Mouse (Mus musculus) CD8-positive naive resting alpha-beta T cell, adult 2 months (primary cell): ENCODE measurements at regions not wholly inside any gene's neighbourhood (a gene's known extent, or its start where the extent isn't known, plus 50 kb on each side); places are given as distances from the start of the nearest gene placed in this dataset.
A peak's percentile ranks its signal among the peaks of the same experiment; 100 is the strongest.
"Not testable (repeated sequence)": the region's sequence is repeated elsewhere in the genome, so short reads cannot be mapped to it uniquely, and the experiment has no call there.

Source experiments
- DNase-seq, 2 experiments: peaks; one replicate each; pipeline ENCODE4 v3.0.0; 2022; ENCODE audit warnings: low read depth in 2 of 2, low spot score in 2 of 2

DNA sequence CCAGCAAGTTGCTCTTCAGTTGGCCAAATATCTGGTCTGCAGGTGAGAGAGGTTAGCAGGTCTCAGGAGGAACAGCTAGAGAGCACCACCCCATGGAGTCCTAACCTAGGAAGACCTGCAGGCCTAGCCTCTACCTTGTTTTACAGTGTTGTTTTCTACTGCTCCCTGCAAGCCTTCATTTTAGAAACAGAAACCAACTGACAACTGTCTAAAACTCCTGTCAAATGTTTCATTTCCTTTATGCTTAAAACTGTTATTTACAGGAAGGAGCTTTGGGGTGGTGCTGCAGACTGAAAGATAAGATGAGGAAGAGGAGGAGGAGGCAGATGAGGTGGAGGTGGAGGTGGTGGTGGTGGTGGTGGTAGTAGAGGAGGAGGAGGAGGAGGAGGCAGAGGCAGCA, 96.6 kb upstream of the Selenop start:
- no peak for DNase-seq

DNA sequence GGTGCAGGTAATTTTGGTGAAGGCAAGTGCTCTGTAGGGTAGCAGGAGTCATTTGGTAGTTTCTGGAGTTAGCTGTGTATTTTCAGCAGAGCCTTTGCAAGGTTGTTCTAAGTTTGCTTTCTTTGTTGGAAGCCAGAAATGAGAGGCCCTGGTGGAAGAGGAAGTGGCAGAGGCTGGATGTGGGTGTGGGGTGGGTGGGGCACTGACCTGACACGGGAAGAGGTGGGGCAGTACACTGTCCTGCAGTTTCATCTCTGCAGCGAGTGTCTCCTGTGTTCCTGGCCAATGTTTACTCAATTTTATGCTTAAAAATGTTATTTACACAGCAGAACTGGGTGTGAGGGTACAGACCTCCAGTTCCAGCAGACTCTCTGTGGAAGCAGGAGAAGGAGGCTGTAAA, 94.3 kb upstream of the Selenop start:
- DNase-seq: no peak

DNA sequence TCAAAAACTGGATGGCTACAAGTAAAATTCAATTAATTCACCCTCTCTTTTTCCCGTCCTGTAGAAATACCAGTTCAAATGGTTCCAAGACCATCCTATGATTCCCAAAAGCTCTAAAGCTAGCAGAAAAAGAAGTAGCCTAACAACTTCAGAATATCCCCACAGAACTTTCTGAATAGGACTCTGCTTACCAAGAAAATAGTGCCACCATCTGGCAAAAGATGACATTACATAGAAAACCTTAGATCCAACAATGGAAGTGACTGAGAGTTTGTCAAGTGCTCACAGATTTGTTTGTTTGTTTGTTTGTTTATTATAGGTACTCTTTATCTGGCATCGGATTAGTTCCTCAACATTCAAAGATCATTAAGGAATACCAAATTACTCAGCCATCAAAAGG, 93.5 kb upstream of the Selenop start:
- DNase-seq: peak in 1 of 2 experiments; percentile 20

DNA sequence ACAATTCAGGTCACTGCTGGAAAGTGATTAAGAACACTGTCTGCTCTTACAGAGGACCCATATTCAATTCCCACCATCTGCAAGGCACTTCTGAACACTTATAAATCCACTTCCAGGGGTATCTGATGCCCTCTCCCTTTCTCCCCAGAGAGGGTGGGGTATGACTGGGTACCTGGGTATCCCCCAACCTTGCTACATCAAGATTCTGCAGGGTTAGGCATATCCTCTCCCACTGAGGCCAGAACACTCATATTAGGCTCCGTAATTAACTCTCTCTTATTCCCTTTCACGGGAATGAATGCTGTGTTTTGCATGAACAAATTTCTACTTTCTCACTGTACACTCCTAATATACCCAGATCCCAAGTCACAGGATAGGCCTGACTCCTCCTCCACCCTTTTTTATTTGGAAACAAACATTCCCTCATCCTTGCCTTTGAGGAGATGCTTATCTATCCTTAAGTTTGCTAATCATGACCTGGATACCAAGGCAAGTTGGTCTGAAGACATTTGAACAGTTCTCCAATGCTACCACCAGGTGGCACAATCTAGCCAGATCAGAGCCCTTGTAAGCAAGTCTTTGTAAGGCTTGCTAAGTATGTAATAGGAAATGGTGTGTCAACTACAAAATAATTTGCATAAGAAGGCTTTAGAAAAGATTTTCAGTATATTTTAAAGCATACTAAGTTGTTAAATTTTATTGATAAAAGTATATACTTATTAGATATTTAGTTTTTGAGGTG, 66.3 kb upstream of the Selenop start:
- DNase-seq: peak; percentile 16 to 40

DNA sequence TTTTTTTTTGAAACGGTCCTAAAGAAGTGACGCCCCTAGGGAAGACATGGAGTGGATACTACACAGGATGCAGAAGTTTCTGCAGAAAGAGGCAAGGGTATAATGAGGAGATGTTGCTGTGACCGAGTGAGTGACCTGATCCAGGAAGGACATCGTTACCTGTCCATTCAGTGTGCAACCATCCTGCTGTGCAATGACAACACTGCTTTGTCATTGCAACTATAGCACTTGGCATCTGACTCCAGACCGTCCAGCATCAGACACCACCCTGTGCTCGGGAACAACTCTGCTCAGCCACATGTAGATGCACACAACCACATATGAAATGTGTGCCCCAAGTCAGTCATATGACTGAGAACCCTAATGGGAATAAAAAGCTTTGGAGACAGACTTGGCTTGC, 62.8 kb upstream of the Selenop start:
- DNase-seq: no peak

DNA sequence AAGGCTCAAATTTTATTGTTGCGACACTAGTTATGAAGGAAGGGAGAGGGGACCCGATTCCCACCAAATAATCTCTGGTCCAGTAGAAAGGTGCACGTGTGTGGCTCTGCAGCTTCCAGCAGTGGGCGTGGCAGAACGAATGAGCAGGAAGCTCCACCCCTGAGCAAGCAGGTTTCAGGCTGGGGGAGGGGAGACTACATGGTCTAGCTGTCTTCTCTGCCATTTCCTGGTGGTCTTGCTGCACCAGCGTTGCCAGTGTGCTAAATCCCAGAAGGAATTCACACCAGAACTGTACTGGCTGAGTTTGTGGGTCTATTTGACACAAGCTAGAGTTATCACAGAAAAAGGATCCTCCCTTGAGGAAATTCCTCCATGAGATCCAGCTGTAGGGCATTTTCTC, 62.3 kb upstream of the Selenop start:
- DNase-seq: not testable (repeated sequence)

DNA sequence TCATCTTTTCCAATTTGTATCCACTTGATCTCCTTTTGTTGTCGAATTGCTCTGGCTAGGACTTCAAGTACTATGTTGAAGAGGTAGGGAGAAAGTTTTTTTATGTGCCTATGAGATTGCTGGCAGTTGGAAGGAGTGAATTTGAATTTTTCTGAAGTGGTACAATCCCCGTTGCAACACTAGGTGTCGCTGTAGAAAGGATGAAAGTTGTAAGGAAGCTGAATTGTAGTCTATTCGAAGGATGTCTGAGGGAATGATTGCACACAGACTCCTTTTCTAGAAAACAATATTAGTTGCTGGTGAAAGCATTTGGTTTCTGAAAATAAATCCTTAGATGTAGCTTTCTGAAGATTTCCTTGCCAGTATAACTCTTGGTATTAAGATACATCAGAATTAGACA, 54.6 kb upstream of the Selenop start:
- peak; percentile 27 to 44 for DNase-seq

DNA sequence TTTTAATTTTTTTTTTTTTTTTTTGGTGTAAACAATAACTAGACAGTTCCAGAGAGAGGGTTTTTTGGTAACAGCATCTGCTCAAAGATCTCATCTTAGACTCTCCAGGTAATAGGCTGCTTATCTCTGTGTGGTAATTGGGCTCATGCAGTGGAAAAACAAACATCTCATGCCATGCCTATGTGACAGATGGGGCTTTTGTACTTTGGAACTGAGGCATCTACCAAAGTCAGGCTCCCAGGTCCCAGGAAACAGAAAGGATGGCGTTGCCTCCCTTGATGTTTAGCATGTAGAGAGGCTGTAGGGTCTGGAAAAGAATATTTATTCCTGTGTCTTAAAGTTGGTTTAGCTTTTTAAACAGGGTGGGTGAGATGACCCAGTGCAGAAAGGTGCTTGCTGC, 53.1 kb upstream of the Selenop start:
- no peak for DNase-seq
